Mouse (Mus musculus) R1 (cell line): ENCODE results near the gene Gm10471.
"Not testable (repeated sequence)": the region's sequence is repeated elsewhere in the genome, so short reads cannot be mapped to it uniquely, and the experiment has no call there.

ENCODE experiments used
- DNase-seq: peaks from one replicate; pipeline ENCODE4 v3.0.0-alpha.2; 2018; ENCODE audit warnings: low read depth, low spot score

The Gm10471 gene

GRCm38 (mm10) chr5:26089191-26089590, at the start of gene Gm10471:
Gm10471 (minus strand) TSS chr5:26089291.
- DNase-seq = not testable (repeated sequence)

GRCm38 (mm10) chr5:26121321-26121720, 32.2 kb upstream of the Gm10471 start, which contains the start of gene Gm10220:
Gm10220 (minus strand) TSS chr5:26121421.
- not testable (repeated sequence) for DNase-seq

- DNase-seq = not testable (repeated sequence)
Measured at GRCm38 (mm10) chr5:26105262-26105661, 16.2 kb upstream of the Gm10471 start, which contains the start of gene 5031410I06Rik. 5031410I06Rik (minus strand) TSS chr5:26105362.

- not testable (repeated sequence) for DNase-seq
Measured at GRCm38 (mm10) chr5:26079023-26079422, 10.1 kb downstream of the Gm10471 start.

GRCm38 (mm10) chr5:26070716-26071115, 18.4 kb downstream of the Gm10471 start:
- DNase-seq = peak; percentile 83

- DNase-seq = not testable (repeated sequence)
Measured at GRCm38 (mm10) chr5:26058481-26058880, 30.6 kb downstream of the Gm10471 start, which contains the start of gene Gm7347. Gm7347 (minus strand) TSS chr5:26058581.

GRCm38 (mm10) chr5:26039458-26039857, 49.6 kb downstream of the Gm10471 start, which contains the start of gene Speer4a:
Speer4a (minus strand) TSS chr5:26039558.
- DNase-seq = not testable (repeated sequence)
